Mouse (Mus musculus): ENCODE data around the gene Kmt2a. TPM values are rescaled to one million over a fixed set of nuclear protein-coding genes. Genes with fewer than 3 reads are reported as not detected.

Kmt2a gene
- polyA plus RNA-seq, 1 experiment from 2014 or later = 13.4 TPM

DNA sequence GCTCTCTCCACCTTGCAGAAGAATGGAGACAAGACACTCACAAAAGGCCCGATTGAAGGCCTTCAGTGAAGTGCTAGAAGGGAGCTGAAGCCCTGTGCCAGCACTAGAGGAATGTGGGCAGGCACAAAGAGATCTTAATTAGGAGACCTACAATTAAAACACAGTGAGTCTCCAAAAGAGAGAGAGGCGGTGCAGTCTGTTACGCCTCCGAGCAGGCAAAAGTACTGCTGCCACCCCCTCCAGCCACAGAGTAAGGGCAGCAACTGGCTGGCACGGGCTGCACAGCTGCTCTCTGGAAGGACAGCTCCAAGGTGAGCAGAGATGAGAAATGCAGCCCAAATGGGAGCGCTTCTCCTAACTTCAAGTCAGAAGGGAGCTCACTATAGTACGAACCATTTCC is 5.6 kb downstream of the Kmt2a start:
- 43% methylated on average over 7 of the region's 7 CpGs for WGBS
- H3K4me1 ChIP-seq (ENCODE audit: control insufficient read depth, insufficient read depth, low read length) = peaks cover 19% of the 10 kb centered on the region
- no peak for ATAC-seq (ENCODE audit: insufficient read depth, low FRiP score, low TSS enrichment)
- no peaks in the 10 kb centered on the region for H3K27me3 ChIP-seq (ENCODE audit: control insufficient read depth, insufficient read depth, low read length)
- H3K36me3 ChIP-seq (ENCODE audit: control insufficient read depth, insufficient read depth, low read length) = no peaks in the 10 kb centered on the region
- H3K4me2 ChIP-seq (ENCODE audit: low read depth) = no peak overlapping the region
- no peak for DNase-seq (ENCODE audit: low spot score)
- no peak overlapping the region for H3K9ac ChIP-seq (ENCODE audit: low read length)
- H3K9me3 ChIP-seq (ENCODE audit: control insufficient read depth, low read length) = no peaks in the 10 kb centered on the region
- H3K27ac ChIP-seq (ENCODE audit: low read depth, low read length) = no peak overlapping the region
- H3K4me3 ChIP-seq (ENCODE audit: low read depth, low read length) = no peak overlapping the region

GRCm38 (mm10) chr9:44874198-44874597 is 6.9 kb downstream of the Kmt2a start:
- DNase-seq (ENCODE audit: low spot score) = no peak
- no peak for ATAC-seq (ENCODE audit: insufficient read depth, low FRiP score, low TSS enrichment)
- H3K4me3 ChIP-seq (ENCODE audit: low read depth, low read length) = no peak overlapping the region
- no peak overlapping the region for H3K4me2 ChIP-seq (ENCODE audit: low read depth)
- no peaks in the 10 kb centered on the region for H3K36me3 ChIP-seq (ENCODE audit: control insufficient read depth, insufficient read depth, low read length)
- peaks cover 16% of the 10 kb centered on the region for H3K4me1 ChIP-seq (ENCODE audit: control insufficient read depth, insufficient read depth, low read length)
- H3K9ac ChIP-seq (ENCODE audit: low read length) = no peak overlapping the region
- H3K27ac ChIP-seq (ENCODE audit: low read depth, low read length) = no peak overlapping the region
- no peaks in the 10 kb centered on the region for H3K27me3 ChIP-seq (ENCODE audit: control insufficient read depth, insufficient read depth, low read length)
- no peaks in the 10 kb centered on the region for H3K9me3 ChIP-seq (ENCODE audit: control insufficient read depth, low read length)

DNA sequence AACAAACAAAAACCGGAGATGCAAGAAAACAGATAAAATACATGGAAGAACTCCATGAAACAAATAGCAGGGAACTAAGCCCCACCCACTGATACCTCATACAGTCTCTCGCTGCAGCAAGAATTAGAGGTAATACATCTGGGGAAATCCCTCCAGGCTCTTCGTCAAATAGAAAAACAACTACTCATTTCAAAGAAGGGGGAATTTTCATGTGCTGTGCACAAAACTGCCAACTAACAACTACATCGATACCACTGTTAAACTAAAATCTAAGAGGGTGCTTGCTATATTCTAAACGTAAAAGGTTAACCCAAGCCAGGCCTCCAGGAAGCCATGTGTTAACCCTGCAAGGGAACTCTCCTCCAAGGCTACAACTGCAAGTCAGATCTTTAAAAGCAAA is 7.4 kb downstream of the Kmt2a start:
- no peak for ATAC-seq (ENCODE audit: insufficient read depth, low FRiP score, low TSS enrichment)
- Histone ChIP-seq H3K4me3 (ENCODE audit: low read depth, low read length) (no peak overlapping the region), H3K9me3 (ENCODE audit: control insufficient read depth, low read length) (no peaks in the 10 kb centered on the region), H3K4me1 (ENCODE audit: control insufficient read depth, insufficient read depth, low read length) (peaks cover 13% of the 10 kb centered on the region), H3K27ac (ENCODE audit: low read depth, low read length) (no peak overlapping the region), H3K36me3 (ENCODE audit: control insufficient read depth, insufficient read depth, low read length) (no peaks in the 10 kb centered on the region), H3K9ac (ENCODE audit: low read length) (no peak overlapping the region), H3K4me2 (ENCODE audit: low read depth) (no peak overlapping the region), H3K27me3 (ENCODE audit: control insufficient read depth, insufficient read depth, low read length) (no peaks in the 10 kb centered on the region)
- DNase-seq (ENCODE audit: low spot score) = no peak
- 58% methylated on average over 5 of the region's 5 CpGs for WGBS

GRCm38 (mm10) chr9:44868336-44869094 is 12.6 kb downstream of the Kmt2a start:
- DNase-seq (ENCODE audit: low spot score) = no peak
- no peak for ATAC-seq (ENCODE audit: insufficient read depth, low FRiP score, low TSS enrichment)
- Histone ChIP-seq H3K9ac (ENCODE audit: low read length) (no peak overlapping the region), H3K36me3 (ENCODE audit: control insufficient read depth, insufficient read depth, low read length) (peaks cover 7% of the 10 kb centered on the region), H3K4me2 (ENCODE audit: low read depth) (no peak overlapping the region), H3K4me1 (ENCODE audit: control insufficient read depth, insufficient read depth, low read length) (no peaks in the 10 kb centered on the region), H3K4me3 (ENCODE audit: low read depth, low read length) (no peak overlapping the region), H3K27me3 (ENCODE audit: control insufficient read depth, insufficient read depth, low read length) (no peaks in the 10 kb centered on the region), H3K27ac (ENCODE audit: low read depth, low read length) (no peak overlapping the region), H3K9me3 (ENCODE audit: control insufficient read depth, low read length) (no peaks in the 10 kb centered on the region)
- 86% methylated on average over 13 of the region's 13 CpGs for WGBS

GRCm38 (mm10) chr9:44867664-44868063 is 13.4 kb downstream of the Kmt2a start:
- no peak overlapping the region for H3K4me2 ChIP-seq (ENCODE audit: low read depth)
- peaks cover 7% of the 10 kb centered on the region for H3K36me3 ChIP-seq (ENCODE audit: control insufficient read depth, insufficient read depth, low read length)
- H3K9me3 ChIP-seq (ENCODE audit: control insufficient read depth, low read length) = no peaks in the 10 kb centered on the region
- H3K4me1 ChIP-seq (ENCODE audit: control insufficient read depth, insufficient read depth, low read length) = no peaks in the 10 kb centered on the region
- ATAC-seq (ENCODE audit: insufficient read depth, low FRiP score, low TSS enrichment) (no peak), DNase-seq (ENCODE audit: low spot score) (no peak)
- 95% methylated on average over 3 of the region's 3 CpGs for WGBS
- H3K4me3 ChIP-seq (ENCODE audit: low read depth, low read length) = no peak overlapping the region
- H3K27ac ChIP-seq (ENCODE audit: low read depth, low read length) = no peak overlapping the region
- H3K27me3 ChIP-seq (ENCODE audit: control insufficient read depth, insufficient read depth, low read length) = no peaks in the 10 kb centered on the region
- no peak overlapping the region for H3K9ac ChIP-seq (ENCODE audit: low read length)

GRCm38 (mm10) chr9:44866501-44867240 is 14.4 kb downstream of the Kmt2a start:
- Histone ChIP-seq H3K4me1 (ENCODE audit: control insufficient read depth, insufficient read depth, low read length) (no peaks in the 10 kb centered on the region), H3K4me3 (ENCODE audit: low read depth, low read length) (no peak overlapping the region), H3K27ac (ENCODE audit: low read depth, low read length) (no peak overlapping the region), H3K36me3 (ENCODE audit: control insufficient read depth, insufficient read depth, low read length) (peaks cover 7% of the 10 kb centered on the region), H3K4me2 (ENCODE audit: low read depth) (no peak overlapping the region), H3K9me3 (ENCODE audit: control insufficient read depth, low read length) (no peaks in the 10 kb centered on the region), H3K9ac (ENCODE audit: low read length) (no peak overlapping the region), H3K27me3 (ENCODE audit: control insufficient read depth, insufficient read depth, low read length) (no peaks in the 10 kb centered on the region)
- DNase-seq (ENCODE audit: low spot score) (no peak), ATAC-seq (ENCODE audit: insufficient read depth, low FRiP score, low TSS enrichment) (no peak)
- WGBS = 72% methylated on average over 9 of the region's 9 CpGs

- Histone ChIP-seq H3K4me2 (ENCODE audit: low read depth) (no peak overlapping the region), H3K27ac (ENCODE audit: low read depth, low read length) (no peak overlapping the region), H3K4me3 (ENCODE audit: low read depth, low read length) (no peak overlapping the region), H3K4me1 (ENCODE audit: control insufficient read depth, insufficient read depth, low read length) (no peaks in the 10 kb centered on the region), H3K9ac (ENCODE audit: low read length) (no peak overlapping the region), H3K9me3 (ENCODE audit: control insufficient read depth, low read length) (no peaks in the 10 kb centered on the region), H3K27me3 (ENCODE audit: control insufficient read depth, insufficient read depth, low read length) (no peaks in the 10 kb centered on the region), H3K36me3 (ENCODE audit: control insufficient read depth, insufficient read depth, low read length) (peaks cover 11% of the 10 kb centered on the region)
- ATAC-seq (ENCODE audit: insufficient read depth, low FRiP score, low TSS enrichment) = no peak
- DNase-seq (ENCODE audit: low spot score) = no peak
These were observed 20.0 kb downstream of the Kmt2a start for GRCm38 (mm10) chr9:44861121-44861520.

DNA sequence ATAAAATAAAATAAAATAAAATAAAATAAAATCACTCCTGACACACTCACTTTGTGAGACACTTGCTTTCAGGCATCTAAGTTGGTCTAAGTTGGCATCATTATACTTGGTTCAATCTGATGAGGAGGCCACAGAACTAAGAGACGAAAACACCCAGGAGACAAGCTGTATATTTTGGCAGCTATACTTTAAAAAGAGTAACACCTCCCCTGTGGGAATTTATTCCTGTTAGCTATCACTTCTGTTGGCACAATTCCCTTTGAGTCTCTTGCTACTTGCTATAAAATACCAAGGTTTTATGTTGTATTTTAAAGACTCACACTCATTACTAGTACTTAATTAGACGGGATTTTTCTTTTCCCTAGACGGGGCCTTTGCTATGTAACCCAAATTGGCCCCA is 22.4 kb downstream of the Kmt2a start:
- no peak for DNase-seq (ENCODE audit: low spot score)
- Histone ChIP-seq H3K4me3 (ENCODE audit: low read depth, low read length) (no peak overlapping the region), H3K36me3 (ENCODE audit: control insufficient read depth, insufficient read depth, low read length) (peaks cover 4% of the 10 kb centered on the region; the same call in 1 of the 2 replicates), H3K4me2 (ENCODE audit: low read depth) (no peak overlapping the region), H3K9me3 (ENCODE audit: control insufficient read depth, low read length) (no peaks in the 10 kb centered on the region), H3K9ac (ENCODE audit: low read length) (no peak overlapping the region), H3K27ac (ENCODE audit: low read depth, low read length) (no peak overlapping the region), H3K27me3 (ENCODE audit: control insufficient read depth, insufficient read depth, low read length) (no peaks in the 10 kb centered on the region), H3K4me1 (ENCODE audit: control insufficient read depth, insufficient read depth, low read length) (no peaks in the 10 kb centered on the region)
- WGBS = 91% methylated on average over 3 of the region's 3 CpGs
- ATAC-seq (ENCODE audit: insufficient read depth, low FRiP score, low TSS enrichment) = no peak
